ENCODE assay signal across 18 mouse cellular contexts in the genomic region with DNA sequence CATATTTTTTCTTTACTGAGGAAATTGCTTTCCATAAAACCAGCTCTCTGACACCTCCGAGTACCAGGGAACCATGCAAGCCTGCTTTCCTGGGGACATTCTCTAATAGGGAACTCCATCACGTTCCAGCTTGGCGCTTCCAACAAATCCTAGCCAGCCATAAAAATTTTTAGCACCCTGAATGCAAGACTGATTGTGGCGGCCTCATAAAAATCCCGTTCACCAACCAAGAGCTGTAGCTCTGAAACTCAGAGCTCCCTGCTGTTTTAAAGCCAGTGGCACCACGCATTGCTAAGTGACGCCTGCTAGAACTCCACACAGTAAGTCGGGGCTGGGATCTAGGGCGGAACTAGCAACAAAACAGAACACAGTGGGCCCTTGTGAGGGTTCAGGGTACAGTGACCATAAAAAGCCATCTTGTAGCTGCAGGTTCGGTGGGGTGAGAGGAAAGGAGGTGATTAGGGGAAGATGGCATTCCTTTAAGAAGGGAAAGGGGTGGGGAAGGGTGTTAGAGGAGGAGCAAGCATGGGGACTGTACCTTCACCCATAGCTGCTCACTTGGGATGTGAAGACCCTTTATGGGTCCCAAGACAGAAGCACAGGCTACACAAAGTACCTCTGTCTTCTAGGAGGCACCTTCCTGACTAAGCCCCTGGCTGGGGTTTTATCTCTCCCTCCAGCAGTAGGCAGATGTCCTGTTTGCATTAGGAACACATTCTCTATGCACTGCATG.
DNase-seq lines count a peak whose midpoint lies in the region; ATAC-seq lines count a peak whose summit lies in the region.
"Had no signal": no experiment of that assay in that cellular context is flagged by ENCODE, and none has a peak within 500 bp of the region (broad histone marks: within the 10 kb centered on the region; RNA-seq: fewer than 3 reads in every experiment).

No protein-coding gene starts in this region.

- peak overlapping the region; percentile 30 for H3K4me2 ChIP-seq in kidney, embryonic 15.5 days
- no peak overlapping the region for H3K4me2 ChIP-seq in forebrain, embryonic 15.5 days (replicated peaks)
- H3K4me2 ChIP-seq: liver, embryonic 13.5 days; stomach, embryonic 15.5 days had no signal

- H3K36me3 ChIP-seq in kidney, embryonic 15.5 days, result no peaks in the 10 kb centered on the region
- no peaks in the 10 kb centered on the region for H3K36me3 ChIP-seq in forebrain, embryonic 15.5 days
- H3K36me3 ChIP-seq: liver, embryonic 13.5 days; stomach, embryonic 15.5 days had no signal

- ATAC-seq in kidney, embryonic 15.5 days (replicated peaks; ENCODE audit: low FRiP score), result peak; percentile 36; the same call in 1 of the 2 replicates
- no peak for ATAC-seq in forebrain, embryonic 15.5 days (replicated peaks)
- ATAC-seq: forebrain, embryonic 16.5 days; intestine, postnatal 0 days had no signal

- H3K9me3 ChIP-seq in kidney, embryonic 15.5 days (replicated peaks), result no peaks in the 10 kb centered on the region
- H3K9me3 ChIP-seq in forebrain, embryonic 15.5 days, result no peaks in the 10 kb centered on the region
- H3K9me3 ChIP-seq: liver, embryonic 13.5 days; stomach, embryonic 15.5 days had no signal

- H3K9ac ChIP-seq in kidney, embryonic 15.5 days, result no peak overlapping the region
- H3K9ac ChIP-seq in forebrain, embryonic 15.5 days (replicated peaks), result no peak overlapping the region
- H3K9ac ChIP-seq: liver, embryonic 13.5 days; stomach, embryonic 15.5 days had no signal

- H3K4me3 ChIP-seq in kidney, embryonic 15.5 days (replicated peaks), result no peak overlapping the region
- no peak overlapping the region for H3K4me3 ChIP-seq in forebrain, embryonic 15.5 days
- H3K4me3 ChIP-seq: left cerebral cortex, adult 2 months; liver, embryonic 13.5 days; stomach, embryonic 15.5 days had no signal

- 10% methylated on average over 10 of the region's 10 CpGs for WGBS in kidney, embryonic 15.5 days
- 75% methylated on average over 10 of the region's 10 CpGs for WGBS in forebrain, embryonic 15.5 days

- H3K4me1 ChIP-seq in kidney, embryonic 15.5 days, result peaks cover 10% of the 10 kb centered on the region; the same call in 1 of the 2 replicates
- peaks cover 3% of the 10 kb centered on the region; the same call in 1 of the 2 replicates for H3K4me1 ChIP-seq in forebrain, embryonic 15.5 days
- H3K4me1 ChIP-seq: liver, embryonic 13.5 days; stomach, embryonic 15.5 days had no signal

- peak; percentile 32 for DNase-seq in embryo, embryonic 10.5 days (ENCODE audit: low spot score)
- no peak for DNase-seq in embryo, embryonic 9.5 days (ENCODE audit: extremely low spot score)
- DNase-seq in kidney, postnatal 36 days, result no peak
- peak; percentile 6 for DNase-seq in right cerebral cortex, postnatal 25 days
- DNase-seq in right cerebral cortex, postnatal 36 days (ENCODE audit: low spot score in 2 of 2), result no peak
- DNase-seq in cerebellum, adult 9-10 months, result no peak
- DNase-seq: adrenal gland, postnatal 14 days; cerebellum, postnatal 36 days; heart, postnatal 10 days; liver, embryonic 13.5 days; midbrain, embryonic 14.5 days; thymus, postnatal 4 days had no signal

- no peaks in the 10 kb centered on the region for H3K27me3 ChIP-seq in kidney, embryonic 15.5 days
- H3K27me3 ChIP-seq in forebrain, embryonic 15.5 days, result no peaks in the 10 kb centered on the region
- H3K27me3 ChIP-seq: stomach, embryonic 15.5 days had no signal

- H3K27ac ChIP-seq in kidney, embryonic 15.5 days, result peak overlapping the region; percentile 71
- no peak overlapping the region for H3K27ac ChIP-seq in forebrain, embryonic 15.5 days (replicated peaks)
- H3K27ac ChIP-seq: left cerebral cortex, adult 2 months; liver, embryonic 13.5 days; stomach, embryonic 15.5 days had no signal

Comparison
In these comparisons a context has a peak if more than half of its experiments do, and no peak if none do; other contexts are left out.
1. DNase-seq: peak in embryo, embryonic 10.5 days (single experiment) and right cerebral cortex, postnatal 25 days (single experiment); none in embryo, embryonic 9.5 days (single experiment), kidney, postnatal 36 days (0 of 2), right cerebral cortex, postnatal 36 days (0 of 2) and cerebellum, adult 9-10 months (single experiment).